Mouse (Mus musculus) E14TG2a.4 (cell line): ENCODE data around the gene Hexim1.

Source experiments
- CTCF ChIP-seq: conservative IDR thresholded peaks from 2 replicates; pipeline ENCODE4 v1.5.1; 2014; ENCODE audit warnings: low read length
- POU5F1 ChIP-seq: IDR thresholded peaks from 2 replicates; pipeline ENCODE4 v1.6.1; 2014; ENCODE audit warnings: low read length, borderline replicate concordance

DNA sequence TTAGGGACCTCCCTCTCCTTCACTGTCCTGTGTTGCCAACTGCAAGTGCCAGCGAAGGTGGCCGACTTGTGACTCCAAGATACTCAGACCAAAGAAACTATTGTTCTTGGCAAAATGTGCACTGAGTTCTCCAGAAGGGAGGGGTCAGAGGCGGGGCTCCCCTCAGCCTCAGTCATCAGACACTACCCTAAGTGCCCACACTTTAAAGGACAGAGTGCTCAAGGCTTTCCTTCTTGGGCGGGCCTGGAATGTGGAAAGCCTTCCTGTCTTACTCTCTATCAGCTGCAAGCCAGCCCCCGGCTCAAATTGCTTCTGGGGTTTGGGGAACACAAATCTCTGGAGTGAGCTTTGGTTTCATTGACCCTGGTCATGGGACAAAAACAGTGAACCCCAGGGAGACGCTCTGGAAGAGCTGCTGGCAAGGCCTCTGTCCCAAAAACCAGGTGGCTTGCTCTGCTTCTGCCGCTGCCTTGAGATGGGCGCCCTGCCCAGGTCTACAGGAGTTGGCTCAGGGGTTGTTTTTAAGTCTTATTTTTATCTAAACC is 48.5 kb upstream of the Hexim1 start:
- TF ChIP-seq CTCF (no peak), POU5F1 (no peak)
